Mouse (Mus musculus): ENCODE data around the gene Gtf2f2. TPM values are rescaled to one million over a fixed set of nuclear protein-coding genes. Genes with fewer than 3 reads are reported as not detected.

Gene Gtf2f2
- polyA plus RNA-seq, 1 experiment from 2014 or later: 44.3 TPM

- Histone ChIP-seq H3K27me3 (ENCODE audit: control insufficient read depth, insufficient read depth, low read length) (no peaks in the 10 kb centered on the region), H3K9me3 (ENCODE audit: control insufficient read depth, low read length) (no peaks in the 10 kb centered on the region), H3K9ac (replicated peaks; ENCODE audit: low read length) (no peak overlapping the region), H3K27ac (replicated peaks; ENCODE audit: low read depth, low read length) (no peak overlapping the region), H3K4me1 (ENCODE audit: control insufficient read depth, insufficient read depth, low read length) (0 out of 2 replicates have a peak, but pooled peaks cover 8% of the 10 kb centered on the region), H3K4me2 (ENCODE audit: low read length) (no peak overlapping the region), H3K36me3 (ENCODE audit: control insufficient read depth, insufficient read depth, low read length) (no peaks in the 10 kb centered on the region), H3K4me3 (replicated peaks; ENCODE audit: low read depth, low read length) (no peak overlapping the region)
- 63% methylated on average over 4 of the region's 4 CpGs for WGBS
- DNase-seq (peak; percentile 34), ATAC-seq (ENCODE audit: low FRiP score, low TSS enrichment) (no peak)
These were observed 25.6 kb downstream of the Gtf2f2 start for GRCm38 (mm10) chr14:75985112-75985511.

DNA sequence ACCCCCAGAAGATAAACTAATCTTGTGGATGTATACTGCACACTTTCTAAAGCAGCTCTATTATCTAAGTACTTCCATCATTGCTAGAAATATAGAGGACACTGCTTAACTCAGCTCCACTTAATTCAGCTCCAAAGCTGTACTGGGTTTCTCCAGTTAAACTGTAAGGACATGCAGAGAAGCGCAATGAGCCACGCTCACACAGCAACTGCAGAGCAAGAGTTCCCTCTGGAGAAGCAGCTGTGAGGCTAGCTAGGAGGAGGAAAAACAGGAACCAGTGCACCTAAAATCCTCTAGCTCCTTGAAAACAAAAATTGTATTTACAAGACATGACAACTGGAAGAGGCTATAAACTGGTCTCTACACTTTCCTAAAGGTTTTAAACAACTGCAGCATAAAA is 26.8 kb downstream of the Gtf2f2 start:
- H3K36me3 ChIP-seq (ENCODE audit: control insufficient read depth, insufficient read depth, low read length): no peaks in the 10 kb centered on the region
- H3K9ac ChIP-seq (replicated peaks; ENCODE audit: low read length): no peak overlapping the region
- no peak overlapping the region for H3K4me3 ChIP-seq (replicated peaks; ENCODE audit: low read depth, low read length)
- ATAC-seq (ENCODE audit: low FRiP score, low TSS enrichment) (no peak), DNase-seq (no peak)
- no peaks in the 10 kb centered on the region for H3K9me3 ChIP-seq (ENCODE audit: control insufficient read depth, low read length)
- WGBS: 85% methylated on average over 2 of the region's 2 CpGs
- H3K4me1 ChIP-seq (ENCODE audit: control insufficient read depth, insufficient read depth, low read length): 0 out of 2 replicates have a peak, but pooled peaks cover 8% of the 10 kb centered on the region
- no peak overlapping the region for H3K4me2 ChIP-seq (ENCODE audit: low read length)
- H3K27me3 ChIP-seq (ENCODE audit: control insufficient read depth, insufficient read depth, low read length): no peaks in the 10 kb centered on the region
- no peak overlapping the region for H3K27ac ChIP-seq (replicated peaks; ENCODE audit: low read depth, low read length)

GRCm38 (mm10) chr14:75981231-75981630 is 29.4 kb downstream of the Gtf2f2 start:
- Histone ChIP-seq H3K4me2 (ENCODE audit: low read length) (no peak overlapping the region), H3K9ac (replicated peaks; ENCODE audit: low read length) (no peak overlapping the region), H3K4me3 (replicated peaks; ENCODE audit: low read depth, low read length) (no peak overlapping the region), H3K4me1 (ENCODE audit: control insufficient read depth, insufficient read depth, low read length) (0 out of 2 replicates have a peak, but pooled peaks cover 8% of the 10 kb centered on the region), H3K27ac (replicated peaks; ENCODE audit: low read depth, low read length) (no peak overlapping the region), H3K36me3 (ENCODE audit: control insufficient read depth, insufficient read depth, low read length) (no peaks in the 10 kb centered on the region), H3K9me3 (ENCODE audit: control insufficient read depth, low read length) (no peaks in the 10 kb centered on the region), H3K27me3 (ENCODE audit: control insufficient read depth, insufficient read depth, low read length) (no peaks in the 10 kb centered on the region)
- 92% methylated on average over 3 of the region's 3 CpGs for WGBS
- DNase-seq (no peak), ATAC-seq (ENCODE audit: low FRiP score, low TSS enrichment) (no peak)

DNA sequence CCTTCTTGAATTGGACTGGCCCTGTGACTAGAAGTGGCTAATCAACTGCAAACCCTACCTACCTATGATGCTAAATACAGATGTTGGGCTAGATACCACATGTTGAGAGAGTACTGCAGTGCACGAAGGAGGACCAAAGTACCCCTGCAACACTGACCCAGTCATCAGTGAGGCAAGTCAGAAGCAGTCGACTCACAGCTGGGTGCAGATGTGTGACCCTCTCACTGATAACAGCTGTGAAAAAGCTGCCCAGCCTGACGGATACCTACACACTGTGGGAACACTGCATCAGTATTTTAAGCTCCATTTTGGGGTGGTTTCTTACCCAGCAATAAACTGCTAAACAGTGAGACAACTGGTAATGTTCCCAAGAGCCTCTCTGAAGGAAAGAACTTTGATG is 34.6 kb downstream of the Gtf2f2 start:
- Histone ChIP-seq H3K36me3 (ENCODE audit: control insufficient read depth, insufficient read depth, low read length) (no peaks in the 10 kb centered on the region), H3K27me3 (ENCODE audit: control insufficient read depth, insufficient read depth, low read length) (no peaks in the 10 kb centered on the region), H3K27ac (replicated peaks; ENCODE audit: low read depth, low read length) (no peak overlapping the region), H3K4me2 (ENCODE audit: low read length) (no peak overlapping the region), H3K4me1 (ENCODE audit: control insufficient read depth, insufficient read depth, low read length) (no peaks in the 10 kb centered on the region), H3K4me3 (replicated peaks; ENCODE audit: low read depth, low read length) (no peak overlapping the region), H3K9me3 (ENCODE audit: control insufficient read depth, low read length) (no peaks in the 10 kb centered on the region), H3K9ac (replicated peaks; ENCODE audit: low read length) (no peak overlapping the region)
- WGBS: 69% methylated on average over 3 of the region's 3 CpGs
- DNase-seq (no peak), ATAC-seq (ENCODE audit: low FRiP score, low TSS enrichment) (no peak)

DNA sequence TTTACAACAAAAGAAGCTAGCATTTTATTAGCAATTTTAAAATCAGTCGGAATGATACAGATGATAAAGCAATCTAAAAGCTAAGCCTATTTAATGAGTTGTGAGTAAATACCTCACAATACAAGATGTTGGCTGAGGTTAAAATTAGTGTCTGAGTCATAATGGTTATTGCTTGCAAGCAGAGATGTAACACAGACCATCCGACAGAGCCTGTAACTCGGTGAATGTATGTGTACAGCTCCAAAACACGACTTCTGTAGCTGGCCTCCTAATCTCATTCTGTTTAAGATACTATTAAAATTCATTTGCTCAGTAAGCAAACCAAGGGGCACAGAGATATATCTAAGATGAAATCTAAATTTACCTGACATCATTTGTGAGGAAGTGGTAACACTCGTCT is 43.4 kb downstream of the Gtf2f2 start:
- 82% methylated on average over 5 of the region's 5 CpGs for WGBS
- Histone ChIP-seq H3K9ac (replicated peaks; ENCODE audit: low read length) (no peak overlapping the region), H3K4me2 (ENCODE audit: low read length) (no peak overlapping the region), H3K4me3 (replicated peaks; ENCODE audit: low read depth, low read length) (no peak overlapping the region), H3K9me3 (ENCODE audit: control insufficient read depth, low read length) (no peaks in the 10 kb centered on the region), H3K4me1 (ENCODE audit: control insufficient read depth, insufficient read depth, low read length) (0 out of 2 replicates have a peak, but pooled peaks cover 7% of the 10 kb centered on the region), H3K27ac (replicated peaks; ENCODE audit: low read depth, low read length) (no peak overlapping the region), H3K36me3 (ENCODE audit: control insufficient read depth, insufficient read depth, low read length) (no peaks in the 10 kb centered on the region), H3K27me3 (ENCODE audit: control insufficient read depth, insufficient read depth, low read length) (no peaks in the 10 kb centered on the region)
- ATAC-seq (ENCODE audit: low FRiP score, low TSS enrichment): no peak
- no peak for DNase-seq

- ATAC-seq (ENCODE audit: low FRiP score, low TSS enrichment) (no peak), DNase-seq (no peak)
- H3K36me3 ChIP-seq (ENCODE audit: control insufficient read depth, insufficient read depth, low read length): no peaks in the 10 kb centered on the region
- 0 out of 2 replicates have a peak overlapping the region, but pooled peaks have one; percentile 1 for H3K4me3 ChIP-seq (replicated peaks; ENCODE audit: low read depth, low read length)
- WGBS: 97% methylated on average over 1 of the region's 1 CpGs
- no peak overlapping the region for H3K27ac ChIP-seq (replicated peaks; ENCODE audit: low read depth, low read length)
- no peaks in the 10 kb centered on the region for H3K9me3 ChIP-seq (ENCODE audit: control insufficient read depth, low read length)
- H3K27me3 ChIP-seq (ENCODE audit: control insufficient read depth, insufficient read depth, low read length): no peaks in the 10 kb centered on the region
- no peak overlapping the region for H3K9ac ChIP-seq (replicated peaks; ENCODE audit: low read length)
- H3K4me1 ChIP-seq (ENCODE audit: control insufficient read depth, insufficient read depth, low read length): 0 out of 2 replicates have a peak, but pooled peaks cover 9% of the 10 kb centered on the region
- H3K4me2 ChIP-seq (ENCODE audit: low read length): peak overlapping the region; percentile 44
These were observed 46.2 kb downstream of the Gtf2f2 start for GRCm38 (mm10) chr14:75964433-75964832.

GRCm38 (mm10) chr14:75964000-75964399 is 46.7 kb downstream of the Gtf2f2 start:
- H3K27ac ChIP-seq (replicated peaks; ENCODE audit: low read depth, low read length): no peak overlapping the region
- 62% methylated on average over 5 of the region's 5 CpGs for WGBS
- no peaks in the 10 kb centered on the region for H3K9me3 ChIP-seq (ENCODE audit: control insufficient read depth, low read length)
- H3K27me3 ChIP-seq (ENCODE audit: control insufficient read depth, insufficient read depth, low read length): no peaks in the 10 kb centered on the region
- H3K4me1 ChIP-seq (ENCODE audit: control insufficient read depth, insufficient read depth, low read length): 0 out of 2 replicates have a peak, but pooled peaks cover 9% of the 10 kb centered on the region
- H3K36me3 ChIP-seq (ENCODE audit: control insufficient read depth, insufficient read depth, low read length): no peaks in the 10 kb centered on the region
- DNase-seq: no peak
- peak overlapping the region; percentile 14; the same call in 1 of the 2 replicates for H3K9ac ChIP-seq (replicated peaks; ENCODE audit: low read length)
- no peak for ATAC-seq (ENCODE audit: low FRiP score, low TSS enrichment)
- peak overlapping the region; percentile 20 for H3K4me3 ChIP-seq (replicated peaks; ENCODE audit: low read depth, low read length)
- peak overlapping the region; percentile 44 for H3K4me2 ChIP-seq (ENCODE audit: low read length)

GRCm38 (mm10) chr14:75963215-75963614 is 47.5 kb downstream of the Gtf2f2 start:
- Histone ChIP-seq H3K9ac (replicated peaks; ENCODE audit: low read length) (peak overlapping the region; percentile 14; the same call in 1 of the 2 replicates), H3K27ac (replicated peaks; ENCODE audit: low read depth, low read length) (peak overlapping the region; percentile 53; the same call in 1 of the 2 replicates), H3K27me3 (ENCODE audit: control insufficient read depth, insufficient read depth, low read length) (no peaks in the 10 kb centered on the region), H3K9me3 (ENCODE audit: control insufficient read depth, low read length) (no peaks in the 10 kb centered on the region), H3K4me3 (replicated peaks; ENCODE audit: low read depth, low read length) (peak overlapping the region; percentile 20), H3K4me1 (ENCODE audit: control insufficient read depth, insufficient read depth, low read length) (0 out of 2 replicates have a peak, but pooled peaks cover 9% of the 10 kb centered on the region), H3K36me3 (ENCODE audit: control insufficient read depth, insufficient read depth, low read length) (no peaks in the 10 kb centered on the region), H3K4me2 (ENCODE audit: low read length) (peak overlapping the region; percentile 44)
- DNase-seq (peak; percentile 54), ATAC-seq (ENCODE audit: low FRiP score, low TSS enrichment) (no peak)
- 31% methylated on average over 5 of the region's 5 CpGs for WGBS

DNA sequence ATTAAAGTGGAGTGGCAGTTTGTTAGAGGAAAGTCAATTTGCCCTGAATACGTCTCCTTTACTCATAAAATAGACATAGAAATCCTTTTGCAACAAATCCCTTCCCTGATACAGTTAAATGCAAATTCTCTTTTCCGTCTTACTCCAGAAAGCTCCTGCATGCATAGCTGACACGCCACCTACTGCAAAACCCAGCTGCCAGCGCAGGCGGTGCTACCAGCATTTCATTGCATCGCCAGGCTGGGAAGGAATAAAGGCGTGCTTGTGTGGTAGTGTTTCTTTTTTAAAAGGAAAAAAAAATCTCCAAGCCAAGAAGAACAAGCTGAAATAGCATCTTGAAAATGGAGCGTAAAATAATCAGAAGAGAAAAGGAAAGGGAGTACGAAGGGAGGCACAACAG is 48.4 kb downstream of the Gtf2f2 start:
- ATAC-seq (ENCODE audit: low FRiP score, low TSS enrichment) (no peak), DNase-seq (peak; percentile 80)
- Histone ChIP-seq H3K36me3 (ENCODE audit: control insufficient read depth, insufficient read depth, low read length) (no peaks in the 10 kb centered on the region), H3K9me3 (ENCODE audit: control insufficient read depth, low read length) (no peaks in the 10 kb centered on the region), H3K27ac (replicated peaks; ENCODE audit: low read depth, low read length) (peak overlapping the region; percentile 53), H3K4me1 (ENCODE audit: control insufficient read depth, insufficient read depth, low read length) (0 out of 2 replicates have a peak, but pooled peaks cover 9% of the 10 kb centered on the region), H3K27me3 (ENCODE audit: control insufficient read depth, insufficient read depth, low read length) (no peaks in the 10 kb centered on the region), H3K4me2 (ENCODE audit: low read length) (peak overlapping the region; percentile 44), H3K4me3 (replicated peaks; ENCODE audit: low read depth, low read length) (peak overlapping the region; percentile 20; the same call in 1 of the 2 replicates), H3K9ac (replicated peaks; ENCODE audit: low read length) (peak overlapping the region; percentile 14)
- 44% methylated on average over 9 of the region's 9 CpGs for WGBS

All from midbrain, embryonic 14.5 days (tissue).